ENCODE assay signal across 24 mouse cellular contexts in the genomic region with DNA sequence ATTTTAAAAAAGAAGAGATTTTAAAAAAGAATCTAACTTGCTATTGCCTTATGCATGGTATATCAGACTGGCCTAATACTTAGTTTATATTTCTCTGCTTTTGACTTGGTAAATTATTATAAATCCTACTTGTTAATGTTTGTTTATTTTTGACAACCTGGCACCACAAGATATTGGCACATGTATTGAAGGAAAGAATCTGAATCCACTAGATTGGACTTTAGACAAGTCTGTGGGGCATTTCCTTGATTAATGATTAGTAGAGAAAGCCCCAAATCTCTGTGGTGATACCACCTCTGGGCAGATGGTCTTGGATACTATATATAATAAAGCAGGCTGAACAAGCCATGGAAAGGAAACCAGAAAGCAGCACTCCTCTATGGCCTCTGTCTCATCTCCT.
DNase-seq lines count a peak whose midpoint lies in the region; ATAC-seq lines count a peak whose summit lies in the region.
"Had no signal": no experiment of that assay in that cellular context is flagged by ENCODE, and none has a peak within 500 bp of the region (broad histone marks: within the 10 kb centered on the region; RNA-seq: fewer than 3 reads in every experiment).

No protein-coding gene starts in this region.

- H3K27me3 ChIP-seq in kidney, embryonic 16.5 days (ENCODE audit: insufficient read depth, low read length) = no peaks in the 10 kb centered on the region
- H3K27me3 ChIP-seq: CH12.LX; embryonic facial prominence, embryonic 12.5 days; forebrain, embryonic 13.5 days; forebrain, embryonic 15.5 days; Patski had no signal

- no peak overlapping the region for H3K4me2 ChIP-seq in kidney, embryonic 16.5 days (replicated peaks; ENCODE audit: low read depth, low read length)
- H3K4me2 ChIP-seq: embryonic facial prominence, embryonic 12.5 days; forebrain, embryonic 13.5 days; forebrain, embryonic 15.5 days had no signal

- H3K27ac ChIP-seq in kidney, embryonic 16.5 days (ENCODE audit: low read length) = no peak overlapping the region
- H3K27ac ChIP-seq: embryonic facial prominence, embryonic 10.5 days; embryonic facial prominence, embryonic 12.5 days; forebrain, embryonic 13.5 days; forebrain, embryonic 15.5 days had no signal

- no peaks in the 10 kb centered on the region for H3K9me3 ChIP-seq in kidney, embryonic 16.5 days (ENCODE audit: low read length)
- H3K9me3 ChIP-seq: embryonic facial prominence, embryonic 10.5 days; embryonic facial prominence, embryonic 12.5 days; forebrain, embryonic 13.5 days; forebrain, embryonic 15.5 days; G1E had no signal

- H3K9ac ChIP-seq in kidney, embryonic 16.5 days (replicated peaks; ENCODE audit: low read length) = no peak overlapping the region
- H3K9ac ChIP-seq: embryonic facial prominence, embryonic 12.5 days; forebrain, embryonic 13.5 days; forebrain, embryonic 15.5 days had no signal

- peak; percentile 4 for DNase-seq in kidney, adult 11 months
- DNase-seq in kidney, adult 8-10 months = peak; percentile 7 to 49
- DNase-seq in kidney, postnatal 10 days = no peak
- peak; percentile 2 for DNase-seq in kidney, postnatal 14 days
- no peak for DNase-seq in kidney, postnatal 25 days
- DNase-seq: adrenal gland, adult 8-10 months; adrenal gland, postnatal 14 days; adrenal gland, postnatal 36 days; B cell, adult 2 months; cerebellum, adult 11-12 months; cerebellum, adult 2 months; cerebellum, adult 9-10 months; cerebellum, postnatal 10 days; cerebellum, postnatal 25 days had no signal

- H3K4me1 ChIP-seq in kidney, embryonic 16.5 days (ENCODE audit: insufficient read depth, low read length) = no peaks in the 10 kb centered on the region
- H3K4me1 ChIP-seq: embryonic facial prominence, embryonic 10.5 days; embryonic facial prominence, embryonic 12.5 days; forebrain, embryonic 13.5 days; forebrain, embryonic 15.5 days had no signal

- no peak; the same call in 1 of the 2 replicates for ATAC-seq in kidney, embryonic 16.5 days (ENCODE audit: low FRiP score, low TSS enrichment)
- ATAC-seq: activated CD4-positive, CD25-positive, alpha-beta regulatory T cell, adult 4 months; CD4-positive, CD25-positive, alpha-beta regulatory T cell, adult 4 months; forebrain, embryonic 13.5 days; forebrain, embryonic 15.5 days; Patski had no signal

- H3K36me3 ChIP-seq in kidney, embryonic 16.5 days (ENCODE audit: insufficient read depth, low read length) = no peaks in the 10 kb centered on the region
- H3K36me3 ChIP-seq: embryonic facial prominence, embryonic 10.5 days; embryonic facial prominence, embryonic 12.5 days; forebrain, embryonic 15.5 days; G1E had no signal

- no peak overlapping the region for H3K4me3 ChIP-seq in kidney, embryonic 16.5 days (ENCODE audit: low read length)
- H3K4me3 ChIP-seq: embryonic facial prominence, embryonic 10.5 days; embryonic facial prominence, embryonic 12.5 days; forebrain, embryonic 13.5 days; forebrain, embryonic 15.5 days had no signal

Comparison
In these comparisons a context has a peak if more than half of its experiments do, and no peak if none do; other contexts are left out.
1. DNase-seq: peak in kidney, adult 11 months (single experiment), kidney, adult 8-10 months (2 of 2) and kidney, postnatal 14 days (single experiment); none in kidney, postnatal 10 days (single experiment) and kidney, postnatal 25 days (0 of 2).